Mouse (Mus musculus) naive thymus-derived CD4-positive, alpha-beta T cell, adult 2 months (primary cell): ENCODE data around the gene Senp2.

Source experiments
- DNase-seq: peaks from one replicate; pipeline ENCODE4 v3.0.0-alpha.2; 2011; ENCODE audit warnings: low read depth

Gene Senp2

DNA sequence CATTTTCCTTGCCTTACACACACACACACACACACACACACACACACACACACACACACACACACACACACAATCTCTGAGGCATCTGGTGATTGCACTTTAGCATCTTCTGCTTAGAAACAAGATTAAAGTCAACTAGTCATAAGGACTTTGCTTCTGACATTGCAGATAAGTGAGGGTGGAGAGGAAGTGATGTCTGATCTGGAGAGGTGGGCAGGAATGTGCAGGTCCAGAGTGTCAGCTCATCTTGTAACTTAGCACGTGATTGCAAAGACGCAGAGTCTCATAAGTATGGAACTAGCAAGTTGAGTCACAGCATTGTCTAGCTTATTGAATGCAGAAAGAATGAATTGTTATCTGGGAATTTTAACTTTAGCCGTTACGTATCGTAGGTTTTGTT lies 18.2 kb downstream of the Senp2 start:
- DNase-seq, result no peak

DNA sequence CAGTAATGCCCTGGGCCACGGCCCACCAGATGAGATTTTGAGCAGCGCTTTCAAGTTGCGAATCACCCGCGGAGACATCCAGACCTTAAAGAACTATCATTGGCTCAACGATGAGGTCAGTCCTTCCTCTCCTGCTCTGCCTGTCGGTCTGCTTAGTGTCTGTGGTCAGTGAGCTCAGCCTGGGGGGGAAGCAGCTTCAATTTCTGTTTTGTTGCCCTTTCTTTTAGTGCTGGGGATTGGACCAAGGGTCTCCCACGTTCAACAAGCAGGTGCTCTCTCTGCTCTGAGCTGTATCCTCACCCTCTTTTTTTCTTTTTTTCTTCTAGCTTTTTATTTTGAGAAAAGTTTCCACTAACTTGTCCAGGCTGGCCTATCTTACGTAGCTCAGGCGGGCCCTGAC lies 29.3 kb downstream of the Senp2 start:
- no peak for DNase-seq

DNA sequence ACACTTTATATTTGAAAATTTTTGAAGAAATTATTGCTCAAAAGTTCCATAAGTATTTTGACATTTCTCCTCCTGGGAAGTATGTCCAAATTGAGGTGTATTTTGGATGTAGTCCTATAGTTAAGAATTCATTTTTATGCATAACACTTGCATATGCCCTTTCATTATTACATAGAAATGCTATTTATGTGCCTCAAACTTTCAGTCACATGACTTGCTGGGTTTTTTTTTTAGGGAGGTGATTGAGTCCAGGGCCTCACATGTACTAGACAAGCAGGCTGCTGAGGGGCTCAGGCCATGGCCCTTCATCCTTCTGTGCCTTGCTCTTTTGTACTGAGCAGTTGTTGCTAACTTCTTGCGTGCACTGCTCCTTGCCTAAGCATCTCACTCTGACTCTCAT lies 30.7 kb downstream of the Senp2 start:
- DNase-seq, result no peak

DNA sequence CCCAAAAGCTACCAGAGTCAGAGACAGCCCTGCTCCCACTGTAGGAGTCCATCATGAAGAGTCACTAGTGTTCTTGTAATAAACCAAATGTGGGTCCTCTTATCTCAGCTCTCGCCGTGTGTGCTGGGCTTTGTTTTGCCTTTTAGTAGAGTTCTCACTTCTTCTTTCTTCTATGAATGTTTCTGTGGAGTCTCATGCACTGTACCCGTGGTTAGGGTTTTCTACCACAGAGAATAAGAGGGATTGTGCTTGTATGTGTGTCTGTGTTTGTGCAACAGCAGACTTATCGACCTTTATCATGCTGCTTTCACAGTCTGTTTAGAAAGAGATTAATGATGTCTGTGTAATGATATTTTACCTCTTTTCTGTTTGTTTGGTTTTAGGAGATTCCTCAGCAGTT lies 34.5 kb downstream of the Senp2 start:
- DNase-seq, result no peak

DNA sequence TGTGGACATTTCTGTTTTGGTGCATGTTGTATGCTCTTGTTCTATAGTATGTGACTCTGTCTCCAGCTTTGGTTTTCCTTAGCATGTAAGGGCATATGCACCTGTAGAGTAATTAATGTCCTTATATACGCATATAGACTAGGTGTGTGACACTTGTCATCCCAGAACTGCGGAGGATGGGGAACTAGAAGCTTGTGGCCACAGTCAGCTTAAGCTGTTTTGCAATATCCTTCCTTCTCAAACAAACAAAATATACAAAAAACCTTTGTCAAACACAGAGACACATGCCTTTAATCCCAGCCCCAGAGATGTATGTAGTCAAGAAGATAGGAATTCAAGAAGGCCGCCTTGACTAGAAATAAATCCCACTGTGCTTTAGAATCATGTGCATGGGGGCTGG lies 36.6 kb downstream of the Senp2 start:
- no peak for DNase-seq

DNA sequence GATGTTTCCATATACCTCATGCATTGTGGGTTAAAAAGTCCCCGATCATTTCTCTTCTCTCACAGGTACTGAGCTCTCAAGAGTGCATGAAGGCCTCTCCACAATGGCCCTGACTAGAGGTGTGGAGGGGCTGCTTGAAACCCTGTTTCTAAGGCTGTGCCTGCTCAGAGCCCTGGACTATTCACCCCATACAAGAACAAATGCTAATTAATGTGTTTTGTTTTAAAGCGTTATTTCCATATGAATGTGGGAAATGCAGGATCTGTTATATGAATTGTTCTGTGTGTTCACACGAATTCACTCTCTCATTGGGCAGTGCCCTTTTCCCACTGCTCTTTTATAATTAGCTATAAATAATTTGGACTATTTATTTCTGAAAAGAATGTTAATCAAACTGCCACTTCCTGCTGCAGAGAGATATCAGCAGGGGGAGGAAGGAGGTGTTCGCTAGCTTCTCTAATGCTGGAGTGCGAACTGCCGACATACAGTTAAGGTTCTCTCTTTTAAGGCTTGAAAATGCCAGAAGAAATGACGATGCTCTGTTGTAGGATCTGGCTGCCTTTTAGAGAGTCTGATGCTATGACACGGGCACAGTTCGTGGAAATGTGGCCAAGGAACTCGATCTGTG lies 37.6 kb downstream of the Senp2 start:
- no peak for DNase-seq

DNA sequence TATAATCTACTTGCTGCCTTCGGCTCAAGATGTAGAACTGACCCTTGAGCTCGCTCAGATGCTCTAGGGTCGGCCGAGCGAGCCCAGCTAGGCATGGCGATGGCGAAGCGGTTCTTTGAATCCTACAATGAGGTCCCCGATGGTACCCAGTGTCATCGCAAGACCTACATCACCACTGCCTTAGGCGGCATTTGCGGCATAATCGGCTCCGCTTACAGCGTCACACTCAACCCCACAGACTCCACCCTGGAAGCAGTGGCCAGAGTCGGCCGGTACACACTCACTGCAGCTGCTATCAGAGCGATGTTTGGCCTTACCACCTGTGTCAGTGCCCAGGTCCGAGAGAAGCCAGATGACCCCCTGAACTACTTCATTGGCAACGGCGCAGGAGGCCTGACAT lies 44.1 kb downstream of the Senp2 start:
- no peak for DNase-seq

DNA sequence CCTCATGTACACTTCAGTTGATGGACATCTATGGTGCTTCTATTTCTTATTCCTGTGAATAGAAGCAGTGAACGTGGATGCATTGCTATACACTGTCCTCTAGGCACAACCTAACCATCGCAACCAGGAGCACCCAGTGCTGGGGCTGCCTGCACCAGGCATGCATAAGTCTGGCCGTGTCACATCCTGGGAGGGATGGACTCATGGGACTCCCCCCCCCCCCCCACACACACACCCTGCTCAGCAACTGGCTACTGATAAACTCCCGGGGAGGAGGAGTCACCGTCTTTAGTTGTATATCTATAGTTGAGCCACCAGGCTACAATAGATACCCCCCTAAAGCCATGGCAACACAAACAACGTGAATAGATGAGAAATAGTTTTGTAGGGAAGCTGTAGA lies 48.2 kb downstream of the Senp2 start:
- DNase-seq, result no peak

DNA sequence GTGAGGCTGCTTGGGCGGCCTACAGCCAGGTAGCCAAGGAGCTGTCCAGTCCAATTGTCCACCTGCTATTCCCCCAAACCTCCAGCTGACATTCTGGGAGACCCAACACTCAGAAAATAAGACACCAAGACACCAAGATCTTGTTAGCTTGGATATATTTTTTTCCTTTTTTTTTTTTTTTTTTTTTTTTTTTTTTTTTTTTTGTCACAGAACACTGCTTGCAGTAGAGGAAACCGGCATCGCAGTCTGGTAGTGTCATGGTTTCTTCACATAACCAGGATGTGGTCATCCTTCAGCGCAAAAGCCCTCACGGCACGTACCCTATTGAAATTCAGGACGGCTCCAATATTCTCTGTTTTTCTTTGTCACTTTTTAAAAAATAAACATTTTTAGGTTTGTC lies 49.6 kb downstream of the Senp2 start:
- DNase-seq, result peak; percentile 37

DNA sequence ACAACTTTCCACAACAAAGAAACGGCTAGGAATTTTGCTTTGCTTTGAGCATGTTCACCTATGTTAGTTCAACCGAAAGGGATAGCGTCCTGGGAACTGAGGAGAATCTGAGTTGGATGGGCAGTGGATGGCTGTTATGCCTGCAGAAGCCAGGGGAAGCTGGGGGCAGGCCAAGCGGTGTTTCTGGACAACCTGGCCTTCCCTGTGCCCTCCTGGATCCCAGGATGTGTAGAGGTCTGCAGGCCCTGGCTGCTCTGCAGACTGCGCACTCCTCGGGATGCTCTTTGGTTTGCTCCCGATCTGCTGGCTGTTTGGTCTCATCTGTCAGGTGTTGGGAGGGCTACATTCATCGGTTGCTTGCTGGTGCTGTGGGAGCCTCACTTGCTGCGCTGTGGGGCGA lies 51.1 kb downstream of the Senp2 start:
- no peak for DNase-seq

DNA sequence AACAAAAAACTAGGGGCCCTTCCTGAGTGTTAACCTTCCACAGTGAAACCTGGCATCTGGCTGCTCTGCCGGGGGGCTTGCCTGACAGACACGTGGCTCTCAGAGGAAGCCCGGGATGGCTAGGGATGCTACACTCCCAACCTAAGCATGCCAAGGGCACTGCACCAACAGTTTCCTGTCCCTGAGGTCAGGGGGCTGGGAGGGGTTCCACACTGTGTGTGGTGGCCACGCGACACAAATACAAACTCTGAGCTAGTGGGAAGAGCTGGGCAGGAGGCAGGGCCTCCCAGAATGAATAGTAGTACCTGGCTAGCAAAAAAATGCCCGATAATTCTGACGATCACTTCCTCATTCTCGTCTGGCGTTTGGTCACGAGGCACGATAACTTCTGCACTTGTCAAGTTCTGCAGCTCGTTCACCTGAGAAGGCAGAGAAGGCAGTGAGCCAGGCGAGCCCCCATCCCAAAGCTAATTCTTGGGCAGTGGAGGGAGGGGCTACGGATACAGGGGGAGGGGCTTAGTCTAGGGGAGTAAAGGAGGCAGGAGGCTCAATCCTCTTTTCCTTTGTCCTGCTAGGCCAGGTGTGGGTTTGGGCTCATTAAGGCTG lies 52.4 kb downstream of the Senp2 start:
- DNase-seq, result peak; percentile 54

DNA sequence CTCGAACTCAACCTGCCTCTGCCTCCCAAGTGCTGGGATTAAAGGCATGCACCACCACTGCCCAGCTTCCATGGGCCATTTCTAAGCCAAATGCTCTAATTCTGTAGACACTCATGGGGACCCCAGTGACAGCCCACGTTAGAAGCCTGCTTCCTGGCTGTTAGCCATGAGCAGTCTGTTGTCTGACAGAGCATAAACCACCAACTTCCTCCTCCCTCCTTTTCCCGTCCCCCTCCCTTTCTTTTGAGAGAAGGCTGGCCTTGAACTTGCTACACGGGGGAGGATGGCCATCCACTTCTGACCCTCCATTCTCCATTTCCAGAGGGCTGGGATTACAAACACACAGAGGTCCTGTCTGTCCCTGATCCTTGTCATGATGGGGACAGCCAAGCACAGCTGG lies 53.0 kb downstream of the Senp2 start:
- DNase-seq, result peak; percentile 42

DNA sequence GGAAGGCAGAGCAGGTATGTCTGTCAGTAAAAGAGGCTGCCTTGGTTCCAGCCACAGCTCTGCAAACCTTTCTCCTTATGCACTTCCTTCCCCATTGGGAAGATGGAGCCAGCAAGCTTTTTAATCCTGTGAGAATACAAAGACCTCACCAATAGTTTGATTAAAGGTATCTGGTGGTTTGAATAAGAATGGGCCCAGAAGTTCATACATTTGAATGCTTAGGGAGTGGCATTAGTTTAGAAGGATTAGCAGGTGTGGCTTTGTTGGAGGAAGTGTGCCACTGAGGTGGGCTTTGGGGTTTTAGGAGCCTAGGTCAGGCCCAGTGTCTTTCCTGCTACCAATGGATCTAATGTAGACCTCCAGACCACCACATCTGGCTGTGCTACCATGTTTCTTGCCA lies 56.3 kb downstream of the Senp2 start:
- DNase-seq, result no peak

DNA sequence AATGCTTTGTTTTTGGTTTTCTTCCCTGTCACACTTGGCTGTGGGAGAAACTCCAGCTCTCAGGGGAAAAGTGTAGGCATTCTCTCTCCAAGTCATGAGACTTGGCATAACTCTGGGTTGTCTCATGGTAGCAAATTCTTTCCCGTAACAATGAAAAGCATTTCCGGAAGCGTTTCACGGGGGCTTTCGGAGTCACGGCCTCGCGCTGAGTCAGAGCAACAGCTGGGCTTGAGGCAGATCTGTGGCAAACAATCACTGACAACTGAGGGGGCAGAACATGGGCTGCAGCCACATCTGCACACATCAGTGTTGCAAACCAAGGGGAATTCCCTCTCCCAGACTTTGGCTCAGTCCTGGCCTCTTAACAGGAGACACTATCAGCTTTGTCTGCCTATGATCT lies 58.1 kb downstream of the Senp2 start:
- no peak for DNase-seq

DNA sequence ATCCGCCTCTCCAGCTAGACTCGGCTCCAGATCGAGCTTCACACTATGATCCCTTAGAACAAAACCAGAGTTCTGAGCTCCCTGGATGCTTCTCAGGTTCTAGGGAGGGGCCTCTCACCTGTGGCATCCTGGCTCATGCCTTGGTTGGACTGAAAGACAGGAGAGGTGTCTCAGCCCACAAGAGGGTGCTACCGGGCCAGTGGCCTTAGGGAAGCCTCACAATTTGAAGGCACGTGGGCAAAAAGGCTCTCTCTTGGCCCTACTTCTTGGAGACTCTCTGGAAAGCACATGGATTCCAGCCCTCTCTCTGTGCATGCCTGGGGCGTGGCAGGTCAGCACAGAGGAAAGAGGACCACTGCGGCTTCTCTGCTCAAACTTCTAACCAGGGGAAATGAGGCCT lies 62.1 kb downstream of the Senp2 start:
- DNase-seq, result no peak

DNA sequence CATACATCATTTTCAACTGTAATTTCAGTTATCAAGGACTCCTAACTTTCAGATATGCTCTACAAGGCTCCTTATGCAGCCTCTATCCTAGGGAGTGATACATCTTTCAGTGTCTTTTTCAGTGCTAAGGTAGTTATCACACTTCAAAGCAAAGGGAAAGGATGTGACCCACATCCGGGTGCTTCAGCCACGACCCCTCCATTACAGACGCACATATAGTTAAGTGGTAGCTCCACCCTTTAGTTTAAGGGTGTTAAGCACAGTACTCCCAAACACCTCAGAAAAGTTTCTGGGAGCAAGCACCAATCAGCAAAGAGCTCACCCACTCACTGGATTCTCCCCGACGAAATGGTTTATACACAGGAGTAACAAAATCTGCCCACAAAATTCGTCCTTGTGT lies 65.8 kb downstream of the Senp2 start:
- DNase-seq, result peak; percentile 57

DNA sequence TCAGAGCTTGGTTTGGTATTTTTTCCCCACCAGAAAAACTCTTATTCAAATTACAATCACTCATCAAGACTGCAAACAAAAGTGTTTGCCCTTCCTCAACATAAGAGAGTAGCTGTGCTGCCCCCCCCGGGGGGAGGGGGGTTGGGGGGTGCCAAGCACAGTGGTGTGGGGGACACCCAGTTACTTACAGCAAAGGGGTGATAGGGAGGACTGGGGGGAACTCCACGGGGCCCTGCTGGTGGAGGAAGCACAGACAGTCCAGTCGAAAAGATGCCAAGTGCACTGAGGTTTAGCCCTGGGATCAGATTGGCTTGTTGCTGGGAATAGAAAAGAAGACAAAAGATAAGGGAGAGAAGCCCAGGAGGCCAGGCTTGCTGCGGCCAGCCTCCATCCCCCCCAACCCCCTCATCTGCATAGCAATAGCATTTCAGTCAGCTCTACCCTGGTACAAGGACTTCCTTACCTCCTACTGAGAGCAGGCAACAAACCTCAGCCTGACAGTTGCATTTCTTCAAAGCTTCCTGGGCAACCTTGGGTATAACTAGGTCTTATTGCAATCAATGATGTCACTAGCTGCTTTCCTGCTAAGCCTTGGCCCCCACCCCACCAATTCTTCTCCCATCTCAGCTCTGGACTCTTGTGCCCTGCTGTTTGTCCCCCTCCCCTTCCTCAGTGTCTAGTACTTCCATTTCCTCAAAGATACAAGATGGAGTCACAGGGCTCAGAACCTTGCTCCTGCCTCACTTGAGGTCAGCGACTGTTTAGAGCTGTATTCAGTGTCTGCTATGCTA lies 66.7 kb downstream of the Senp2 start:
- no peak for DNase-seq

DNA sequence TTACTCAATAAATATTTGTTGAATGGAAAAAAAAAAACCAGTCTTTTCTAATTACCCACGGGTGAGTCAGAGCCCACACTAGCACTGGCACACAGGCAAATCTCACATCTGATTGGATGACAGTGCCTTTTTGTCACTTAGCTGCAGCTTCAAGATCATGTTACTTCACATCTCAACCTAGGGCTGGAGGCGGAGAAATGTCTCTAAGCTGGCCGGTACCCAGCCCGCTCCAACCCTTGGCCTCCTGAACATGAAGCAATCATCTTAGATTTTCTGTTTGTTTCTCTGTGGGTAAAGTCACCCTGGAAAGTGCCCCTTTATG lies 67.3 kb downstream of the Senp2 start:
- DNase-seq, result no peak

DNA sequence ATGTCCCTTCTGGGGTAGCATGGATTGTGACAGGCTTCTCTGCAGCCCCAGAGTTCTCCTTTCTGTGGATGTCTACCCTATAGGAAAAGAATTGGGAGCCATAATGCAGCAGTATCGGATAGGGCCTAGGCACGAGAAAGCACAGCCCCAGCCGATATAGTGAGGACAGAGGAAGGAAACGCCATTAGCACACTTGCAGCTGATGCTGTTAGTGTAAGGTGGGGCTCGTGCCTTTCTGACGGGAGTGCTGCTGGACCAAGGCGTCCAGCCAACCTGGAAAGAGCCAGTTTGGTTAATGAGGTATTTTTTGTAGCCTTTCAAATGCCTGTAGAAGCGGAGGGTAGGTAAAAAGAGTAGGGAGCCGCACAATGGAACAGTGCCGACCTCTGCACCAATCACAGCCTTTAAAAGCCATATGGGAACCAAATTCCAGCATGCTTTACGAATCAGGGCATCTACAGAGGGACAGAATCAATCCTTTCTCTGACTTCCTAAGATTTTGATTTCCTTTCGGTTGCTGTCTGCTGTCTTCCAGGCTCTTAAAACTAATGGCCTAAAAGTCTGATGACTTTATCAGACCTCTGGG lies 70.9 kb downstream of the Senp2 start:
- no peak for DNase-seq

DNA sequence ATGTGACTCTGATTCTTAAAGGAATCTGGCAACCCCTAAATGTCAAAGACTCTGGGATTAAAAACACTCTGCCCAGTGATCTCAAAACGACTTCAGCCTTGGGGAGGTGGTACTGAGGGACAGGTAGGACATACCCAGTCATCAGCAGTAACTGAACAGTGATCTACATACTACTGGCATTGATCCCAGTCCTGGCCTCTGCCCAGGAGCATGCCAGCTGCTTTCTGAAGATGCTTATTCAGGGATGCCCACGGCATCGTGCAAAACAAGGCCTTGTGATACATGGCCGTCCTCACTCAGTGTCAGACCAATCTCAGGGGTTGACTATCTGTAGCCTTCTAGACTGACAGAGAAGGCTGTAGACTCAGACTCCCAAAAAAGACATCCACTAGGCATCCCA lies 76.1 kb downstream of the Senp2 start:
- DNase-seq, result no peak

DNA sequence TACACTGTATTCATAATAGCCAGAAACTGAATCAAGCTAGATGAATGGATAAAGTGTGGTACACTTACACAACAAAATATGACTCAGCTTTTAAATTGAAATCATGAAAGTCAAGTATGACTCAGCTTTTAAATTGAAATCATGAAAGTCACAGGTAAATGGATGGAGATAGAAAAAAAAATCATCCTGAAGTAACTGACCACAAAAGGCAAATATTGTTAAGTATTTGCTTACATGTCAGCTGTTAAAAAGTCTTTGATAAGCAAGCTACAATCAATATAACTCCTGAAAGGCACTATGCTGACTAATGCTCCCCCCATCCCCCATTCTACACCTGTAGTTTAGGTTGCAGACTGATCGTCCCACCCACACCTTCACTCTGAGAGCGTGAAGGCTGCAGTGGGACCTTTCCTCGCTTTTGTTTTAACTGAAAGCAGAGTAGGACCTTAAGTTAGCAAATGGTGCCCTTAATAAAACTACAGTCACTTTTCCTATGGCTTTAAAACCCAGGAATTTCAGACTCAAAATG lies 82.0 kb downstream of the Senp2 start:
- no peak for DNase-seq

DNA sequence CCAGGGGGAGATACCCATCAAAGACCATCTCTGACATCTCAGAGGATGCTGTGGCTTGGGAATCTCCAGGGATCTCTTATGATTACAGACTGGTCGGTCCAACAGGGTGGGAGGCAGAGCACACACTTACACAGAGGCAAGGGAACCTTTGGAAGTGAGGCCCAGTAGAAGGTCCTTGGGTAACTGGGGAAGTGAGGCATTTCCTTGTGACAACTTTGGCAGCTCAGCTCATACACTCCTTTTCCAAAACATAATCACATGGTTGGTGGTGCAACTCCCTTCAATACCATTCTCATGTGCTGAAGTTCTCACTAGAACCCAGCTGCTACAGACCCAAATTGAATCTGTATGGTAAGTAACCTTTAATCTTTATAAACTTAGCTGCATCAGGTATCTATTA lies 86.5 kb downstream of the Senp2 start:
- no peak for DNase-seq

DNA sequence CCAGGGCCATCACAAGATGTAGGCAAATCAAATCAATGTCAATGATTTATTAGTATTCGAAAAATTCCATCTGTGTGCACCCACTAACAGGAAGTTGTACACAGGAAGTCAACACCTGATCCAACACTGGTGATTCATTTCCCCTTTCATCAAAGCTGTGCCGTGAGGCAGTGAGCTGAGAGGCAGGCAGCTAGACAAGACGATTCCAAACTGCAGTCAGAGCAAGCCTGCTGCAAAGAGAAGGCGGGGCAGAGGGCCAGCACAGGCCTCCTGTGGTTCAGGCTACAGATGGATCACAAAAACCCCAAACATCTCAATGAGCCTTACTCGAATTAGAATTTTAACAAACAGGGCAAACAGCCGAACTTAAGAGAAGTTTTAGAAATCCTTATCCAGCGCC lies 88.4 kb downstream of the Senp2 start:
- DNase-seq, result peak; percentile 13
